Mouse (Mus musculus): ENCODE results near the gene Amd1.

The Amd1 gene

GRCm38 (mm10) chr10:40302140-40302985 is at the start of gene Amd1:
Amd1 (minus strand) TSS chr10:40302186.
- DNase-seq (ENCODE audit: low spot score in 2 of 2): peak; percentile 99 to 100

GRCm38 (mm10) chr10:40351156-40351555 is 49.2 kb upstream of the Amd1 start:
- no peak for DNase-seq (ENCODE audit: low spot score in 2 of 2)

GRCm38 (mm10) chr10:40350245-40350932 is 48.4 kb upstream of the Amd1 start:
- no peak for DNase-seq (ENCODE audit: low spot score in 2 of 2)

- DNase-seq (ENCODE audit: low spot score in 2 of 2): peak; percentile 43 to 52
These were observed 47.7 kb upstream of the Amd1 start for GRCm38 (mm10) chr10:40349631-40350177.

GRCm38 (mm10) chr10:40348566-40349536 is 46.9 kb upstream of the Amd1 start:
- DNase-seq (ENCODE audit: low spot score in 2 of 2): peak; percentile 97 to 98

- no peak for DNase-seq (ENCODE audit: low spot score in 2 of 2)
These were observed 45.5 kb upstream of the Amd1 start for GRCm38 (mm10) chr10:40347461-40347954.

GRCm38 (mm10) chr10:40346776-40347403 is 44.9 kb upstream of the Amd1 start:
- DNase-seq (ENCODE audit: low spot score in 2 of 2): no peak

GRCm38 (mm10) chr10:40342036-40342435 is 40.0 kb upstream of the Amd1 start:
- DNase-seq (ENCODE audit: low spot score in 2 of 2): no peak

- DNase-seq (ENCODE audit: low spot score in 2 of 2): no peak
These were observed 37.5 kb upstream of the Amd1 start, which contains the start of gene Cdk19 for GRCm38 (mm10) chr10:40339351-40339964. Cdk19 (plus strand) TSS chr10:40339564.

- no peak for DNase-seq (ENCODE audit: low spot score in 2 of 2)
These were observed 30.9 kb upstream of the Amd1 start for GRCm38 (mm10) chr10:40332864-40333263.

- no peak for DNase-seq (ENCODE audit: low spot score in 2 of 2)
These were observed 28.3 kb upstream of the Amd1 start for GRCm38 (mm10) chr10:40330262-40330661.

GRCm38 (mm10) chr10:40328004-40328551 is 26.1 kb upstream of the Amd1 start:
- DNase-seq (ENCODE audit: low spot score in 2 of 2): no peak

GRCm38 (mm10) chr10:40320306-40320705 is 18.3 kb upstream of the Amd1 start:
- DNase-seq (ENCODE audit: low spot score in 2 of 2): no peak

- DNase-seq (ENCODE audit: low spot score in 2 of 2): no peak
These were observed 15.0 kb upstream of the Amd1 start for GRCm38 (mm10) chr10:40316841-40317585.

- no peak for DNase-seq (ENCODE audit: low spot score in 2 of 2)
These were observed 10.8 kb upstream of the Amd1 start for GRCm38 (mm10) chr10:40312781-40313180.

- DNase-seq (ENCODE audit: low spot score in 2 of 2): no peak
These were observed 8.1 kb upstream of the Amd1 start for GRCm38 (mm10) chr10:40309884-40310635.

GRCm38 (mm10) chr10:40307826-40308583 is 6.0 kb upstream of the Amd1 start:
- DNase-seq (ENCODE audit: low spot score in 2 of 2): no peak

GRCm38 (mm10) chr10:40305989-40306388 is 4.0 kb upstream of the Amd1 start:
- DNase-seq (ENCODE audit: low spot score in 2 of 2): no peak

All from right cerebral cortex, adult 2 months (tissue).